Mouse (Mus musculus): ENCODE measurements around the gene Rgs10. TPM values are rescaled to one million over a fixed set of nuclear protein-coding genes. Genes with fewer than 3 reads are reported as not detected.
A peak's percentile ranks its signal among the peaks of the same experiment; 100 is the strongest.

Gene Rgs10
- 64.0 and 67.7 TPM in 2 replicates for polyA plus RNA-seq (2012; rRNA removed)

- DNase-seq (ENCODE audit: extremely low spot score in 1 of 2, low spot score in 1 of 2), result peak in 1 of 2 experiments; percentile 34
These were observed at the start of gene Rgs10 for GRCm38 (mm10) chr7:128417930-128418779. Gene Rgs10, minus strand, starts transcription at chr7:128418758.

DNA sequence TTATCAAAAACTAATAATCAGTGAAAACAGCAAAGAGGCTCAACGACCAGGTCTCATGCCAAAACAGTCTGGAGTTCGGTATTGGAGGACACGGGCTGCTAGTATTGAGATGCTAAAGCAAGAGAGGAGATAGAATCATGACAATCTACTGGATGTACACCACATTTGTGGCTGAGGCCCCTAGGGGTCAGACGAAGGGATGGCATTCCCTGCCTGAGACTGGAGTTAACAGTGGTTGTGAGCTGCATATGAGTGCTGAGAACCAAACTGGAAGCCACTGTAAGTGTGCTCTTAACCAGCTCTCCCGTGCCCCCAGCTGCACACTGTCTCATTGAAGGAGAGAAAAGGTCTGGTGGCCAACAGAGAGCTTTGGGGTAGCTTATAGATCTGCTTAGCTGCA is 43.8 kb upstream of the Rgs10 start:
- no peak for DNase-seq (ENCODE audit: extremely low spot score in 1 of 2, low spot score in 1 of 2)

DNA sequence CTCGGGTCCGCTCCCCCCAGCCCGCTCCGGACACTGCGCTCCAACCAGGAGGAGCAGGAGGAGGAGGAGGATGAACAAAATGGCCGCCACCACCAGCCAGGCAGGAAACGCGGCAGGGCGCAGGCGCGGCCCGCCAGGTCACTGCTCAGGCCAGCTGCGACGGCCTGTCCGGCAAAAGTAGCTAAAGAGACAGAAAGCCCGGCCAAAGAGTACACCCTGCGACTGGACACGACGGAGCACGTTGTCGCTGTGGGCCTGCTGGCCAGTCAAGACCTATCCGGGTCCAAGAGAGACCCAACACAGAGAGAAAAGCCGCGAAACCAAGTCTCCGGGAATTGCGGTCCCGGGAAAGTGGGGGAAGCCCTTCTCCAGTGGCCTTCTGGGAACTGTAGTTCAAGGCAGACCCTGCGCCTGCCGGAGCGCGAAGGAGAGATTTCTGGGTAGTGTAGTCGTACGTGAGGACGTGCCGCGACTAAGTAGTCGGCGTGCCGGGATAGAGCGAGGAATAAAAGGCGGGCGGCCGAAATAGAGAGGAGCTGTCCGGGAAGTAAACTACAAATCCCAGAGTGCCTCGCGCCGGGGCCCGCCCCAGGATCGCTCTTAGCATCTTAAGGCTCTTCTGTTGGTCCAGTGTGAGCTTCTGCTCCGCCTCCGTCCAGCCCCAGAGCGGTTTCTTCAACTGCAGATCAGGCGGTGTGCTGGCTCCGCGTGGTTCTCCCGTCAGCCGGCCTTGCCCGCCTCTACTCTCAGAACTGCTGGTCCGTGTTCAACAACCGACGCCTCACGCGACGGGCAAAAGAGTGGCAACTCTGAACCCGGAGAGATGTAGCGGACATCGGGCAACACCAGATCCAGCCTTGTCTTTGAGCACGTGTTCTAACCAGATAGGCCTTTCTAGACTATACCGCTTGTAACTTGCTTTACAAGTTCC is 43.0 kb upstream of the Rgs10 start, which contains the start of gene Tial1:
Tial1 (minus strand) TSS at position 433 of the 931 bp plus-strand sequence.
- DNase-seq (ENCODE audit: extremely low spot score in 1 of 2, low spot score in 1 of 2), result peak; percentile 99 to 100

GRCm38 (mm10) chr7:128460865-128461228 is 42.3 kb upstream of the Rgs10 start:
- no peak for DNase-seq (ENCODE audit: extremely low spot score in 1 of 2, low spot score in 1 of 2)

GRCm38 (mm10) chr7:128460131-128460864 is 41.7 kb upstream of the Rgs10 start:
- DNase-seq (ENCODE audit: extremely low spot score in 1 of 2, low spot score in 1 of 2), result peak in 1 of 2 experiments; percentile 28

- DNase-seq (ENCODE audit: extremely low spot score in 1 of 2, low spot score in 1 of 2), result no peak
These were observed 41.2 kb upstream of the Rgs10 start for GRCm38 (mm10) chr7:128459791-128460130.

DNA sequence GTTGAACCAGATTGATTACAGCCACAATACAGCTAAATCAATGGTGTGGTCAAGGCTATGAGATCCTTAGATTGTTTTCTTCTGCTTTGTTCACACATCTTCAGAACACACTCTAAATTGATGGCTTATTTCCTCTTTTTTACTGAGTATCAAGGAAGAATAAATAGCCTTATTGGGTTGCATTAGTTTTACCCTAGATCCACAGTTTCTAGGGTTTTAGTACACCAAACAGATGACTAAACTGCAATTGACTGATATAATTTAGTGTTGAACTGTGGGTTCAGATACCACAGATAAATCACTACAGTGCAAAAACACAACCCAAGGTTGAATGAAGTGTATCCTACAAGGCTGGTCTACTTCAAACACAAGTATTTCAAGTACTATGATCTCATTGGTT is 39.5 kb upstream of the Rgs10 start:
- no peak for DNase-seq (ENCODE audit: extremely low spot score in 1 of 2, low spot score in 1 of 2)

- peak in 1 of 2 experiments; percentile 29 for DNase-seq (ENCODE audit: extremely low spot score in 1 of 2, low spot score in 1 of 2)
These were observed 34.2 kb upstream of the Rgs10 start for GRCm38 (mm10) chr7:128452731-128453130.

GRCm38 (mm10) chr7:128440584-128440983 is 22.0 kb upstream of the Rgs10 start:
- no peak for DNase-seq (ENCODE audit: extremely low spot score in 1 of 2, low spot score in 1 of 2)

DNA sequence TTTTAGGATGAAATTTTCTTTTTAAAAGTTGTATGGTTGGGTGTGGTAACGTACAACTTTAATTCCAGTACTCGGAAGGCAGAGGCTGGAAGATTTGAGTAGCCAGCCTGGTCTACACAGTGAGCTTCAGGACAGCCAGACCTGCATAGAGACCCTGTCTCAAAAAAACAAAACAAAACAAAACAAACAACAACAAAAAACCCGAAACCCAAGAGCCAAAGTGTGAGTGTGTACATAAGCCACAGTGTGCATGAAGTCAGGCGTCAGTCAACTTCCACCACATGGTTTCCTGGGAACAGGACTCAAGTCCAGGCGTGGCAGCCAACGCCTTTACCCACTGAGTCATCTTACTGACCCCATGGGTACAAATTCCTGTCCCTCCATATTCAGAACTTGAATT is 20.7 kb upstream of the Rgs10 start:
- DNase-seq (ENCODE audit: extremely low spot score in 1 of 2, low spot score in 1 of 2), result no peak

DNA sequence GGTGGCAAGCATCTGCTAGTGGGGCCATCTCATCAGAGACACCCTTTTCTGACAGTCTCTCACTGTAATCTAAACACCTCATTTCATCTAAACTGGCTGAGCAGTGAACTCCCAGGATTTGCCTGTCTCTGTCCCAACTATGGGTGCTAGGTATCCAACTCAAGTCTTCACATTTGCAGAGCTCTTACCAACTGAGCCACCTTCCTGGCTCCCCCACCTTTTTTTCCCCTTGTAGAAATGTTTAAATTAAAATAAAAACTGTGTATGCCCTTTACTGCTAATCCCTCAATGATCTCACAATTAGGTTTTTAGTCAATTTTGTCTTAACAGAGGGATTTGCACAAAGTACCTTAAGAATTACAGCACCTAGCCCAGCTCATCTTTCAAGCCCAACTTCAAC is 19.6 kb upstream of the Rgs10 start:
- DNase-seq (ENCODE audit: extremely low spot score in 1 of 2, low spot score in 1 of 2), result no peak

DNA sequence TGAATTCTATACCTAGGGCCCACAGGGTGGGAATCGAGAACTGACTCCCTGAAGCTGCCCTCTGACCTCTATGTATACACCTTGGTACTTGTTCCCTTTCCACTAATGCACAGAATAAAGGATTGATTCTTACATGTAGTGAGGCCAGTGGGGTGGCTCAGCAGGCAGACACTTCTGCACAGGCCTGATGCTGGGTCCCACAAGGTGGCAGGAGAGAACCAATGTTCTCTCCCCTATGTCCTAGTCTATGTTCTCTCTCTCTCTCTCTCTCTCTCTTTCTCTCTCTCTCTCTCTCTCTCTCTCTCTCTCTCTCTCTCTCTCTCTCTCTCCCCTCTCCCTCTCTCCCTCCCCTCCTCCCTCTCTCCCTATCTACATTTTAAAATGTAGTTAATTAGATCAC is 14.7 kb upstream of the Rgs10 start:
- DNase-seq (ENCODE audit: extremely low spot score in 1 of 2, low spot score in 1 of 2), result peak in 1 of 2 experiments; percentile 43

DNA sequence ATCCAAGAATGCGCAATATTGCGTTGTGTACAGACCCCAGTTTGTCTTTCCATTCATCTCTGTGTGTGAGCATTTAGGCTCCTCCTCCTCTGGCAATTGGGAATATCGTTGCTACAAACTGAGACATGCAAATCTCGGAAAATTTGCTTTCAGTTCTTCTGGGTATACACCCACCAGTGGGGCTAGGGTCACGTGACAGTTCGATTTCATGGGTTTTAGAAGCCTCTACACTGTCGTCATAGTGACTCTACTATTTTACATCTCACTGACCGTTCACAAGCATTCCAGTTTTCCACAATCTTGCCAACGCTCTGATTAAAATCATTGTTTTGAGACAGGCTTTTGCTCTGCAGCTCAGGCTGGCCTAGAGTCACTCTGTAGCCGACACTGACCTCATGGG is 14.0 kb upstream of the Rgs10 start:
- DNase-seq (ENCODE audit: extremely low spot score in 1 of 2, low spot score in 1 of 2), result no peak

DNA sequence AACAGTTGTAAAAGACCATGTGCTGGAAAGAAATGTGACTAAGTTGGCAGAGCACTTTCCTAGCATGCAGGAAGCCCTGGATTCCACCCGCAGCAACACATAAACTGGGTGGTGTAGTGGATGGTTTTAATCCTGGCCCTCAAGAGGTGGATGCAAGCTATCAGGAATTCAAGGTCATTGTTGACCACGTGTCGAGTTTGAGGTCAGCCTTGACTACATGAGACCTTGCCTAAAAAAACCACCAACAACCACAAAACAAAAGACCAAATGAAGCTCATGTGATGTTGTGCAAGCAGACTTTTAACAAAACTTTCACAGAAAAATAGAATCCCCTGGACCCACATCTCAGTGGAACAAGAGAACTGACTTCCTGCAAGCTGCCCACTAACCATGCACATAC is 3.9 kb upstream of the Rgs10 start:
- DNase-seq (ENCODE audit: extremely low spot score in 1 of 2, low spot score in 1 of 2), result no peak

- DNase-seq (ENCODE audit: extremely low spot score in 1 of 2, low spot score in 1 of 2), result peak in 1 of 2 experiments; percentile 38
These were observed 3.1 kb upstream of the Rgs10 start for GRCm38 (mm10) chr7:128421701-128422100.

GRCm38 (mm10) chr7:128419690-128420089 is 1.1 kb upstream of the Rgs10 start:
- no peak for DNase-seq (ENCODE audit: extremely low spot score in 1 of 2, low spot score in 1 of 2)

DNA sequence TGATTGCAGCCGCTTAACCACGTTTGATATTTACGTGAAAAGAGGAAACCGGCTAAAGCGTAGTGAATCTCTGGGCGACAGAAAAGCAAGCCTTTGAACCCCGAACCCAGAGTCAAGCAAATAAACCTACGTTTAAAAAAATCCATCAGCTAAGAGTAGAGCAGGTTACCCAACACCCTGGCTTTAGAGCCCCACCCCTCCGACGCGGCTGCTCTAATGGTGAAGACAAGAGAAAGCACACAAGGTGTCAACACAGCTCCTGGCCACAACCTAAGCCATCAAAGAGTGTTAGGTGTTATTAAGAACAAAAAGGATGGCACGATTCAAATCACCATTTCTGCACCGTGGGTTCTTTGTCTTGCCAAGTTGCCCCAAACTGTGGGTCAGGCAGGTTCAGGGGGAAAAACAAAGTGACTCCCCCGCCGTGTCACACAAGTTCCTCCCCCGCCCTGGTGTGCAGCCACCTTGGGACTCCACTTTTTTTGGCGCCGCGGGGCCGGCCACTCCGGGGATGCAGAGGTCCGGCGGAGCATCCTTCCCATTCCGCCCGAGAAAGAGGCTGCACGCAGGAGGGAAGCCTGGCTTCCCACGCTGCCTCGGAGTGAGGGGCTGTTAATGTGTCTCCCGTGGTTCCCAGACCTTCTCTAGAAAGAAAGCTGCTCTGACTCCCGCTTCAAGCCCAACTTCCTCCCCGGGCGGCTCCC is 1.2 kb downstream of the Rgs10 start:
- DNase-seq (ENCODE audit: extremely low spot score in 1 of 2, low spot score in 1 of 2), result no peak

- DNase-seq (ENCODE audit: extremely low spot score in 1 of 2, low spot score in 1 of 2), result no peak
These were observed 1.9 kb downstream of the Rgs10 start for GRCm38 (mm10) chr7:128416664-128417063.

DNA sequence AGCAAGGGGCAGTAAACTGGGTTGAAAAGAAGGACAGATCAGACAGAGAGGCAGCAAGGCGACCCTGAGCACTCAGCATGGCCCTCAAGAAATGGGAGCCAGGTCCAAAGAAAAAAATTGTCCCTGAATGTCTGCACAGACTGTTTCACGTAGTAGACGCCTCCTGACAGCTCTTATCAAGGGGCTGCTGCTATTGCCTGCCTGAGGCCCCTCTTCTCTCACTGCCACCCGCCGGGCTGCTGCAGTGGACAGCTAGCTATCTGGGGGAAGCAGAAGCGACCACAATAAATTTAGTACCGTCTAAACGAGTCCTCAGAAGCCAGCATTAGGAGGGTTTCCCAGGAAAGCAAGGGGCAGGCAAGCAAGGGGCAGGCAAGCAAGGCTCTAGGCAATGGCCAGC is 4.1 kb downstream of the Rgs10 start:
- no peak for DNase-seq (ENCODE audit: extremely low spot score in 1 of 2, low spot score in 1 of 2)
